Mouse (Mus musculus) brain, adult 10 weeks (tissue): Measurements from ENCODE around the gene Pln. TPM values are rescaled to one million over a fixed set of nuclear protein-coding genes. Genes with fewer than 3 reads are reported as not detected.

Experiments
- polyA plus RNA-seq: library from polyadenylated mRNA; stranded (reverse); fragments of 350-450 nt; fragmentation: Illumina TruSeq; extraction: RNeasy Lipid Tissue Mini Kit (QIAGEN cat#74804); gene quantifications from one replicate; pipeline ENCODE4 v1.2.3, GENCODE M21; 2015; ENCODE audit warnings: low read depth, low replicate concordance

The Pln gene
- 3.6 TPM for polyA plus RNA-seq

DNA sequence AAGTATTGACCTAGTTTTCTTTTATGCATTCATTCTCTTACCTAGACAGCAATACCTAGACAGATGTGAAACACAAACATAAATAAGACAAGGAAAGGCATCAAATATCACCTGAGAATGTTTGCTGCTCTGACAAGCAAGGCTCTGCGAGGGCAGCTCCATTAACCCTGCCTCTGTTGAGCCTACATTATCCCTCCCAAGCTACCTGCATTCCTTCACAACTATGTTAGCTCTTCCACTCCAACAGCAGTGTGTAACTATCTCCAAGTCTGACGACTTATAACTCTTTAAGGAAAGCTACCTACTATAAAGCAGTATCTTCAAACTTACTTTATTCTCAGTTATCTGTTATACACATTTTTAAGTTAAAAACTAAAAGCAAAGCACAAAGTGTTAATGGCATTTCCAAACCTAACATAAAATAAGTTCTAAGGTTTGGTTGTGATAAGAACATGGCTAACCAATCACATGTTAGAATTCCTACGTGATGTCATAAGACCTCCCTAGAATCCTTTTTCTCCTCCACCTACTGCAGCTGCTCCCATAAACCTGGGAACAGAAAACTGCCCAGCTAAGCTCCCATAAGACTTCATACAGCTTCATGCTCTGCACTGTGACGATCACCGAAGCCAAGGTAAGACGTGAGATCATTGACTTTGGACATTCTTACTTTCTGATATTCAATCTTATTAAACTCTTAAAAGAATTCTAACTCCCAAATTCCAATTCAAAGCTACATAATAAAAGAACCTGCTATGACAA, at the start of gene Pln:
Gene Pln (plus strand): TSS at position 506 of the 762 bp plus-strand sequence.

GRCm38 (mm10) chr10:53379709-53380106, 42.2 kb downstream of the Pln start, which contains the start of gene Cep85l:
Gene Cep85l, minus strand, starts transcription at chr10:53379947.

Other genes starting within 250 kb of the Pln start
- gene Cep85l, start 42.3 kb downstream of the Pln start, polyA plus RNA-seq: 10.6 TPM